Mouse (Mus musculus) frontal cortex, postnatal 14 days (tissue): ENCODE measurements around the gene Ttc34.
A peak's percentile ranks its signal among the peaks of the same experiment; 100 is the strongest.

Experiments
- DNase-seq, 2 experiments: peaks; one replicate each; pipeline ENCODE4 v3.0.0; 2022; ENCODE audit warnings: low spot score in 2 of 2

The Ttc34 gene

DNA sequence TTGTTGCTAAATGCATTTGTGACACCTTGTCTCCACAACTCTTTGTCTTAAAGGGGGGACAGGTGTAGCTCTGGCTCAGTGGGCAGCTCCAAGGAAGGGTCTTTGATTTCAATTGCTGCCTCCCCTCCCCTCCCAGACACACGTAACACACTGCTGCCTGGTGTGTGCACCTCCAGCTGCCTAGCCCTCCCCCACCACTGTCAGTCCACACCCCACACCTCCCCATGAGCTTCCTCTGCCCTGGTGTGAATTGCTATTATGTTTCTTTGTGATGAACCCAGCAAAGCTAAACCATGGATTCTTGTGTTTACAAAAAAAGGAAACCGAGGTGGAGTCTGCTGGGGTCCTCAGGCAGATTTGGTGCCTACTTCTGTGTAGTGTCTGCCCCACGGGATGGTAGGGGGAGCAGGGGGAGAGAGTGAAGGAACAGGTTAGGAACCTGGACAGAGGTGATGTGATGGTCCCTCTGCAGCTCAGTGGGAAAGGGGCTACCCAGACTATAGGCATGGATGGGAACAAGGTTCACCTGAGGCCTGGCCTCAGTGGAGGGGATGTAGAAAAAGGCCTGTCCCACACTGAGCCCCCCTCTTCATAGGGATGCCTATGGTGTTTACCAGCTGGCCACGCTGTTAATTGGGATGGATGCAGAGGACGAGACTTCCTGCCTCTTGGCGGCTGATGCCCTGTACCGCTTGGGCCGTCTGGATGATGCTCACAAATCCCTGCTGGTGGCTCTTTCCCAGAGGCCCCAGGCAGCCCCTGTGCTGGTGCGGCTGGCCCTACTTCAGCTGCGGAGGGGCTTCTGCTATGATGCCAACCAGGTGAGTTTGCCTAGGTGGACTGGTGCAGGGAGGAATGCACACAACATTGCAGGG lies 20.3 kb downstream of the Ttc34 start:
- peak in 1 of 2 experiments; percentile 2 for DNase-seq

GRCm38 (mm10) chr4:154858601-154859000 lies 21.3 kb downstream of the Ttc34 start:
- DNase-seq = peak in 1 of 2 experiments; percentile 1

DNA sequence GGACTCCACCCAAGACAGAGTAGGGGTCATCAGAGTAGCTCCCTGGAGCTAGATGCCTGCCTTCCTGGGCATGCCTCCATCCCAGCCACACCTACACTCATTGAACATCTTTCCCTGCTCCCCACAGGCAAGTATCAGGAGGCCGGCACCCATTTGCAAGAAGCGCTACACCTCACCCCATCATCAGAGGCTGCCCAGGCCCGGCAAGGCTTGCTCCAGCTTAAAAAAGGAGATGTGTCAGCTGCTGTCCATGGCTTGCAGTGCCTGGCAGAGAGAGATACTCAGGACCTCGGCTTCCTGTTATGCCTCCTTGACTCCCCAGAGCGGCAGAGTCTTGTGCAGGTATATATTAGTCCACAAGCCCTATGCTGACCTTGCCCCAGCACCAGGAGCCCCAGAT lies 24.7 kb downstream of the Ttc34 start:
- peak in 1 of 2 experiments; percentile 1 for DNase-seq

DNA sequence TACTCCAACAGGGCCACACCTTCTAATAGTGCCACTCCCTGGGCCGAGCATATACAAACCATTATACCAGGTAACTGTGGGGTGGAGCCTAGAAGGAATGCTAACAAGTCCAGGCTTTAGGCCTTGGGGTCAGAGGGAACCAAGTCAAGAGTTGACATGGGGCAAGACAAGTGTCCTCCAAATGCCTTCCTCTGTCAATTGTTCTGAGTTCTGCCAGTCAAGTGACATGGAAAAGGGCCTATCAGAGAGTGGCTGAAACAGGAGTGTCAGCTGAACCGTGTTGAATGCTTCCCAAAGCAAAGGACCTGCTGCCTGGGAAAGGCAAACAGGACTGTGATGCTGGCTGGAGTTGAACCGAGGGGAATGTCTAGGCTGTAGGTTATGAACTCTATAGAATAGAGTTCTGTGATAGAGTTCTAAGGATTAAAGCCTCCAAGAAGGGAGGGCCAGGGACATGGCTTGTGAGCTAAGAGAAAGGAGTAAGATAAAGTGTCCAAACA lies 26.2 kb downstream of the Ttc34 start:
- DNase-seq = peak in 1 of 2 experiments; percentile 2

DNA sequence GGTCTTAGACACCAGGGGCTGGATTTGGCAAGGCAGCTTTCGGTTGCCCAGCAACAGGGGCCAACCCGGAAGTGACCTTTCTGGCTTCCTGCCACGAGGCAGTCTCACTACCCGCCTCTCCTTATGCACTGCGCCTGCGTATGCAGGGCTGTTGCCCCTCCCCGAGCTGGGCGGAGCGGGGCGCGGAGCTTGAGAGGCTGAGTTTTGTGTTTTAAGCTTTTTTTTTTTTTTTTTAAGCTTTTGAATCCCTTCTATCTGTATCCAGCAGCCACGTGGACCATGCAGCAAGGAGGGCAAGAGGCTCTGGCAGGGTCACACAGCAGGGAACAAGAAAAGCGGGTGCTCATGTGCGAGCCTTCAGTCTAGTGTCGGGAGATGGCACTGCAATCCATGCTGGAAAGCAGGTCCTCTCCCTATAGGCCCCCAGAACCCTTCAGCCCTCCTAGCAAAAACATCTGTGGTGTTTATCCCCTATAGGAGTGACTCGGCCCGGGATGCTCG lies 27.1 kb downstream of the Ttc34 start:
- peak; percentile 81 to 82 for DNase-seq

GRCm38 (mm10) chr4:154864961-154865760 lies 27.9 kb downstream of the Ttc34 start:
- peak; percentile 2 to 11 for DNase-seq

GRCm38 (mm10) chr4:154866391-154866790 lies 29.1 kb downstream of the Ttc34 start:
- no peak for DNase-seq

DNA sequence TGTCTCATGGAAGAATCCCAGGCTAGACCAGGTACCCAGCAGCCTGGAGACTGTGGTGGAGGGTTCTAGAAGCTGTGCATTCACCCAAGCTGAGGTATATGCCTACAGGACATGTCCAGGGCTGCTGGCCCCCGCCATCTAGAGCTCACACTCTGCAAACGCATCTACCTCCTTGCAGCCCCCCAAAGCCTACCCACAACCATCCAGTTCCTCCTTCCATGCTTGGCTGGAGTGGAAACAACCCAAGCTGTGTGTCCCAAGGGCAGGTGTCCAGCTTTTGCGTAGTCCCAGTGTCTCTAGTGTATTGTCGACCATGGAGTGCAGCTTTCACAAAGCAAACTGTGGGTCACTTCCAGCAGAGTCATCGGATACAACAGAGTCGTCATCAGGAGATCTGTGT lies 30.0 kb downstream of the Ttc34 start:
- DNase-seq = no peak

GRCm38 (mm10) chr4:154869440-154869839 lies 32.2 kb downstream of the Ttc34 start, which contains the start of gene Mmel1:
TSS of gene Mmel1 (plus strand) at chr4:154869585.
- no peak for DNase-seq

DNA sequence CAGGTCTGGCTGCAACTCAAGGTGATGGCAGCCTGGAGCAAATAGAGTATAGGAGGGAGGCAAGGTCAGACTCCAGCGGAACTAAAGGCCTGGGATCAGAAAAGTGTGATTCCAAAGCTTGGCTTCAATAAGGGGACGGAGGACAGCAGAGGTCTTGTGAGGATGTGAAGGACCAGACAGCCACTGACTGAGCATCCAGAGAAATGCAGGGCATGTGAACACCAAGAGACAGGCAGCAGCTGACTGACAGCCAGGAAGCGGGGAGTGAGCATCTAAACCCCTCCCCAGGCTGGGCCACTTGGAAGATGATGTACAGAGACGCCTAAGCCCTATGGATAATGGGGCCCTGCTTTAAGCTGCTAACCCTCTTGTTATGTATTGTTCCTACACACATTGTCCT lies 33.5 kb downstream of the Ttc34 start:
- no peak for DNase-seq

DNA sequence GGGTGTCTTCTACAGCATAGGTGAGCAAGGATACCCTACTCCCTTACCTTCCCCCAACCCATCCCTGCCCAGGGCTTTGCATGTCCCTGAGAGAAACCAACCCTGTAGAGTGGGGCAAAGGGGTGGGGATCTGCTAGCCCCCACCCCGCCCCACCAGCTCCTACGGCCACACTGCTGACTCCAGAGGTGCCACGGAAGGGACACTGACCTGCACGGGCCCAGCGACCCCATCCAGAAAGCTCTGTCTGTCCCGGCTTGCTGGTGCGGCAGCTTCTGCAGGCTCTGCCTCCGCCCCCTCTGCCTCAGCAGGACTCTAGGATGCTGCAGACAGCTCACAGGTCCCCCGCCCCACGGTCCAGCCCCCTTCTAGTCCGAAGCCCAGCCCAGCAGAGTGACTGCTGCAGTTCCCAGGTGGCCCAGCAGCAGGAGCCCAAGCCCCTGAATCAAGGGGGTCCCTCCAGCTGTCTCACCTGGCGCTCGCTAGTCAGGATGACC lies 34.5 kb downstream of the Ttc34 start:
- no peak for DNase-seq

DNA sequence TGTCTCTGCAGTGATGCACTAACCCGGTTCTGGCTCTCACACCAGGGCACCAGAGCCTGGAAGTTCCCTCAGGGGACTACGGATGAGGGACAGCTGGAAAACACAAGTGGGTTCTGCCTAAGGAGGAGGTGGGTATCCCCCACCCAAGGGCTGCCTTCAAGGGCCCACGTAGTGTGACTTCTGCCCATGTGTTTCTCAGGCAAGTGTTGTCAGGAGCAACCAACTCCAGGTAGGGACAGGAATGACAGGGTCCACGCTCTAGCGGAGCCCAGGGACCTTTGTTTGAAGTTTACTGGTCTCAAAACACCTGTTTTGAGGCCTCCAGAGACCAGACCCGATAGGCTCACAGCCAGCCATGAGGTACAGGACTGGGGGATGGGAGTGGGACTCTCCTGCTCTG lies 35.9 kb downstream of the Ttc34 start:
- no peak for DNase-seq

- peak; percentile 76 to 87 for DNase-seq
Observed at GRCm38 (mm10) chr4:154877864-154878548, 40.7 kb downstream of the Ttc34 start.

DNA sequence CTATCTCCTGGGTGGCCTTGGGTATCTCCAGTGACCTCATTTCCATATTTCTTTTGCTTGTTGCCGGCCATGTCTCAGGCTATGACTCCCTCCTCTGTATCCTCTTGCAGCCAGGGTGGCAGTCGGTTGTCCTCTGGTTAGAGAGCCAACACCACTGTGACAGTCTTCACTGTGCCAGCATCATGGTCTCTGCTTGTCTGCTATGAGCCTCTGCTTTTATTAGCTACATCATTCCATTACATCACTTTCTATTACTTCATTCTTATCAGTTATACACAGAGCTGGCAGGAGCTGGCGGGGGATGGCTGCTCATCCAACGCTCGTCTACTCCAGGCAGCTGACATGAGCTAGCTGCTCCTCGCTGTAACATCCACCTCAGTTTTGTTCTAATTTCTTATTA lies 43.5 kb downstream of the Ttc34 start:
- DNase-seq = no peak

DNA sequence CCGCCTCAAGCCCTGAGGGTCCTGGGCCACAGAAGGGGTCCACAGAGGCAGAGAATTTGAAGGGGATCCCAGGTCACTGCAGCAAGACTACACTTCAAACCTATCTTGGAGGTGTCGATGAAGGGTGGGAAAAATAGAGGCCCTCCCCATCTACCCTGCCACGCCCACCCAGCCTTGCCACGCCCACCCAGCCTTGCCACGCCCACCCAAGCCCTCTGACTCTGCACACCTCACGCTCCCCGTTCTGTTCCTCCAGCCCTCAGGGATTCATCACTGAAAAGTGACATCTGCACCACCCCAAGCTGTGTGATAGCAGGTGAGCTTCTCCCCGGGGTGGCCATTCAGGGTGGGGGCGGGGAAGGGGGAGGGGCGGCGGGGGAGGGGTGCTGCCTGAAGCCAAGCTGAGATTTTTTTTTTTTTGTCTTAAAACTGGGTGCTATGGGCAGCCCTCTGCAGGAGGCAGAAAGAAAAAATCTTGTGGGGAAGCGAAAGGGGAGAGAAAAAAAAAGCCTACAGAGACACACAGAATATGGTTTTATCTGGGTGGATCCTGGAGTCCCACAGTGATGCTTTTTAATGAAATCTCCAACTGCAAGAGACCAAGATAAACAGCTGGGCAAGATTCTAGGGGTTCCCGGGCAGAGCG lies 44.9 kb downstream of the Ttc34 start:
- no peak for DNase-seq

DNA sequence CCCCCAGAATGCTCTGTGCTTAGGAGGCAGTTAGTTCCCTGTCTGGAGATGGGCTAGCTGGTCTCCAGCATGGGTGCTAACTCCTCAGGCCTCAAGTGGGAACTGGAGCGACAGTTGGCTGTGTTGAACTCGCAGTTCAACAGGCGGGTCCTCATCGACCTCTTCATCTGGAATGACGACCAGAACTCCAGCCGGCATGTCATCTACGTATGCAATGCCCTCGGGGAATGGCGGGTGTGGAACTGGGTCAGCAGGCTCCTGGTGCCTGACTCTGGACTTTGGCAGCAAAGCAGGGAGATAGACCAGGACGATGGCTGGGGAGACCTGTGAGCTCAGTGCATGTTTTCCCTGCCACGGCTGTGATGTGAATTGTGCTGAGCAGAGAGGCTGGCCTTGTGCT lies 48.2 kb downstream of the Ttc34 start:
- no peak for DNase-seq

DNA sequence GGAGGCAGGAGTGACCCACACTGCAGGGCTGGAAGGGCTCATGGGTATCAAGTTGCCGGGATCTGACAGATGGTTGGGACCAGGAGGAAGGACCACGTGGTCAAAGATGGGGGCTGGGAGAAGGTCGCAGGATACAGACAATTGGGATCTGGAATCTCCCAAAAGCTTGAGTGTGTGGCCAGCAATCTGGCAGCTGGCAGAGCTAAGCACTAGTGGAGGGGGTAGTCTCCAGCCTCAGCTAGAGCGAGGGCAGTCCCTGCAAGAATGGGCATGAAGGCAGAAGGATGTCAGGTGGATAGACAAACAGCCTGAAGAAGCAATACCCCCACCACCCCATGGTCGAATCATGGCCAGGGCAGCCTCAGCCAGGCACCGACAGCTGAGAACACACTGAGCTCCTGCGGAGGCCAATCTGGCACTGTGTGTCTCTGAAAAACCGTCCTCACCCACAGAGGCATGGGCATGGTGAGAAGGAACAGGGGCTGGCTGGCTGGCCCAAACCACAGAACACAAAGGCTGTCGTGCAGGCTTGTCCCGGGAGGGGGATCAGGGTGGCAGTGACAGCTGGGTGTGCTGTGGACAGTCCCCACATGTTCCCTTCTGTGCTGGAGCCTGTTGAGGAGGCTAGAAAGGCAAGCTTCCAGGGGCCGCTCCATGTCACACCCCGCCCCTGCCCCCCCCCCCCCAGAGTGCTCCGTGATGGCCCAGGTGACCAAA lies 49.8 kb downstream of the Ttc34 start:
- no peak for DNase-seq

- DNase-seq = no peak
Observed at GRCm38 (mm10) chr4:154887593-154888250, 50.5 kb downstream of the Ttc34 start.

- DNase-seq = no peak
Observed at GRCm38 (mm10) chr4:154890887-154891286, 53.6 kb downstream of the Ttc34 start.

DNA sequence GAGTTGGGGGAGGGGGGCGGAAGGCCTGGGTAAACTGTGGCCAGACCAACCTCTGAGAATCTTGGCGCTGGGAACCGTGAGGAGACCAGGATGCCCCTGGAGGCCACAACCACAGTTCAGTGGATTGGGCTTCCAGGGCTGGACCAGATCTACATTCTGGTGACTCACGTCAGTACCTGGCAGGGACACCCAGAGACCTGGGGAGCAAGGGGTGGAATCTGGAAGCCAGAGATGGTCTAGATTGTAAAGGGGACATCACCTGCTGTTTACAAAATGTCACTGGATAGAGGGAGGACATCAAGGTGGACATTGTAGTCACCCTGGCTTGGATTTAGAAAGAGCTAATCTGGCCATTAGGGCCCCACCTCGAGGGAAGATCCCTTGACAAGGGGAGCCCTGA lies 58.3 kb downstream of the Ttc34 start:
- DNase-seq = no peak
